ENCODE assay signal across 7 mouse cellular contexts in the genomic region with DNA sequence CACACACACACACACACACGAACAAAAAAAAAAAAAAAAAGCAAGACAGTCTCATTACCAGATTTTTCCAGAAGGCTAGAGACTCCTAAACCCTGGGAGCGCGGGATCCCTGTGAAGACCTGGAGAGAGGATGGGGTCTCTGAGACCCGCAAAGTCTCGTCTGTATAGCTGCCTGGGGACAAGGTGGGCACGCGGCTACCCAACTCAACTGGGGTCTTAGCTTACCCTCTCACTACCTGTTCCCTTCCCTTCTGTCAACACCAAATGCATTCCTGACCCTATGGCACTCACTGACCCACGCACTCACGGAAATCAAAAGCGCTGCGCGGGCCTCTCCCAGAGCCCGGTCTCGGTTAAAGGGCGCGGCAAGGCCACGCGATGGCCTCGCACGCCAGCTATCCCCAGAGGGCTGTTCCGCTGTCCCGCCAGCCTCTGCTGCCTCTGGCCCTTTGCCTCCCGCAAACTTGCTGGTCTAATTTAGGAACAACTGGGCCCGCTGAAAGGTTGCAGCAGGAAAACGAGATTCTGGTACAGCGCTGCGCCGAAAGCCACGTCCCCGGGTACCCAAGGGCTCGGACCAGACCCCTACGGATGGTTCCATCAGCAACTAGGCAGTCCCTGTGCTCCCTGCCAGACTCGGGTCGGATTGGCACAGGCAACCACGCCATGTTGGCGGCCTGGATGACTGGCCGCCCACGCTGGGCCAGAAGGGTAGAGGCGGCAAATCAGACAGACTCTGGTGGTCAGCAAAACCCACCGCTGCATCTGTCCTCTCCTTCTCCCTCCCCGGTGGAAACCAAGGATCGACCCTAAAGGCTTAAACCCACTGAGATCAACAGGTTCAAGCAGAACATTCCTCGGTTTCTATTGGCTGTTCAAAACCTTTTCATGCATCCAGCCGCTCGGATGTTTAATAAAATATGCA. TPM values are rescaled to one million over a fixed set of nuclear protein-coding genes. Genes with fewer than 3 reads are reported as not detected.
A peak's percentile ranks its signal among the peaks of the same experiment; 100 is the strongest.
DNase-seq lines count a peak whose midpoint lies in the region; ATAC-seq and TF ChIP-seq lines count a peak whose summit lies in the region.

No protein-coding gene starts in this region.

- peak; percentile 15 for DNase-seq in ES-CJ7 (ENCODE audit: low read depth, low spot score)
- peak; percentile 65 for DNase-seq in forebrain, embryonic 11.5 days (ENCODE audit: low spot score)
- no peak for DNase-seq in midbrain, postnatal 0 days (ENCODE audit: low spot score)
- DNase-seq in thymus, postnatal 14 days = no peak
- no peak for DNase-seq in left cerebral cortex, postnatal 14 days (ENCODE audit: low spot score in 2 of 2)

- H3K4me3 ChIP-seq in C2C12 (ENCODE audit: insufficient read depth, poor library complexity, severe bottlenecking) = peak overlapping the region; percentile 30
- H3K4me3 ChIP-seq in forebrain, embryonic 11.5 days (ENCODE audit: low read depth, low read length) = peak overlapping the region; percentile 15
- H3K4me3 ChIP-seq in hindbrain, embryonic 12.5 days = peak overlapping the region; percentile 47
- H3K4me3 ChIP-seq in midbrain, postnatal 0 days (ENCODE audit: low read depth, low read length) = peak overlapping the region; percentile 54

- H3K79me3 ChIP-seq in C2C12 (ENCODE audit: low read depth) = peaks cover 19% of the 10 kb centered on the region

- peaks cover 18% of the 10 kb centered on the region for H3K36me3 ChIP-seq in C2C12 (ENCODE audit: control insufficient read depth, insufficient read depth)
- H3K36me3 ChIP-seq in forebrain, embryonic 11.5 days (ENCODE audit: control insufficient read depth, insufficient read depth, low read length) = no peaks in the 10 kb centered on the region
- H3K36me3 ChIP-seq in hindbrain, embryonic 12.5 days = no peaks in the 10 kb centered on the region
- H3K36me3 ChIP-seq in midbrain, postnatal 0 days (ENCODE audit: insufficient read depth, low read length) = no peaks in the 10 kb centered on the region

- H3K79me2 ChIP-seq in C2C12 (ENCODE audit: control insufficient read depth, insufficient read depth) = peaks cover 51% of the 10 kb centered on the region

- peak overlapping the region; percentile 39 for H3K4me2 ChIP-seq in forebrain, embryonic 11.5 days (ENCODE audit: low read depth, low read length, severe bottlenecking)
- H3K4me2 ChIP-seq in hindbrain, embryonic 12.5 days (replicated peaks) = peak overlapping the region; percentile 38
- peak overlapping the region; percentile 54 for H3K4me2 ChIP-seq in midbrain, postnatal 0 days (ENCODE audit: low read depth, low read length, poor library complexity, severe bottlenecking)

- no peak for TF ChIP-seq CTCF in C2C12 (IDR thresholded peaks at IDR 0.05; ENCODE audit: control insufficient read depth, insufficient read depth, insufficient read length)
- no peak for TF ChIP-seq CTCF in midbrain, postnatal 0 days (IDR thresholded peaks at IDR 0.05)

- H3K4me1 ChIP-seq in forebrain, embryonic 11.5 days (replicated peaks; ENCODE audit: control insufficient read depth, insufficient read depth, low read length) = peaks cover 15% of the 10 kb centered on the region; the same call in 1 of the 2 replicates
- peaks cover 23% of the 10 kb centered on the region for H3K4me1 ChIP-seq in hindbrain, embryonic 12.5 days
- H3K4me1 ChIP-seq in midbrain, postnatal 0 days (ENCODE audit: insufficient read depth, low read length) = no peaks in the 10 kb centered on the region

- H3K9ac ChIP-seq in forebrain, embryonic 11.5 days (ENCODE audit: low read length) = no peak overlapping the region
- peak overlapping the region; percentile 47 for H3K9ac ChIP-seq in hindbrain, embryonic 12.5 days
- peak overlapping the region; percentile 29 for H3K9ac ChIP-seq in midbrain, postnatal 0 days (replicated peaks; ENCODE audit: low read length, poor library complexity, severe bottlenecking)

- H3K27me3 ChIP-seq in C2C12 (ENCODE audit: control insufficient read depth, insufficient read depth, insufficient read length) = no peaks in the 10 kb centered on the region
- peaks cover 80% of the 10 kb centered on the region for H3K27me3 ChIP-seq in forebrain, embryonic 11.5 days (ENCODE audit: control insufficient read depth, insufficient read depth, low read length)
- H3K27me3 ChIP-seq in hindbrain, embryonic 12.5 days = peaks cover 81% of the 10 kb centered on the region
- peaks cover 20% of the 10 kb centered on the region for H3K27me3 ChIP-seq in midbrain, postnatal 0 days (ENCODE audit: insufficient read depth, low read length)

- H3K27ac ChIP-seq in forebrain, embryonic 11.5 days (ENCODE audit: low read depth, low read length) = no peak overlapping the region
- peak overlapping the region; percentile 62 for H3K27ac ChIP-seq in hindbrain, embryonic 12.5 days
- H3K27ac ChIP-seq in midbrain, postnatal 0 days (ENCODE audit: low read depth, low read length) = peak overlapping the region; percentile 48

- no peak for ATAC-seq in forebrain, embryonic 11.5 days (replicated peaks; ENCODE audit: low FRiP score)
- ATAC-seq in hindbrain, embryonic 12.5 days (ENCODE audit: low FRiP score) = no peak
- 0 out of 2 replicates have a peak, but pooled peaks have one; percentile 22 for ATAC-seq in midbrain, postnatal 0 days (ENCODE audit: low FRiP score)

- WGBS in forebrain, embryonic 11.5 days = under 1% methylated on average over 45 of the region's 45 CpGs
- WGBS in hindbrain, embryonic 12.5 days = 1% methylated on average over 44 of the region's 45 CpGs
- WGBS in midbrain, postnatal 0 days = 2% methylated on average over 45 of the region's 45 CpGs

- intact Hi-C loops in left cerebral cortex, postnatal 14 days (cut with DNase I) = no loop called here

- H3K9me3 ChIP-seq in forebrain, embryonic 11.5 days (ENCODE audit: control insufficient read depth, low read length) = no peaks in the 10 kb centered on the region
- no peaks in the 10 kb centered on the region for H3K9me3 ChIP-seq in hindbrain, embryonic 12.5 days (replicated peaks)
- no peaks in the 10 kb centered on the region for H3K9me3 ChIP-seq in midbrain, postnatal 0 days (ENCODE audit: low read length)

- peak overlapping the region; percentile 85 for H3ac ChIP-seq in C2C12 (ENCODE audit: control insufficient read depth, insufficient read length, low read depth)

TF ChIP-seq in C2C12, 6 proteins besides CTCF, POLR2A, EP300 and RAD21:
- TF ChIP-seq MAX (IDR thresholded peaks at IDR 0.05) (peak; percentile 53), FOSL1 (IDR thresholded peaks at IDR 0.05; ENCODE audit: insufficient read depth, low read length, poor library complexity, severe bottlenecking) (no peak)

RNA-seq across cellular contexts. Expression of a gene that starts 2.5 kb away (rescaled TPM):
- 15.9 TPM for polyA plus RNA-seq in C2C12 (2012; fragmentation: generic; extraction: Trizol)
- 42.3 and 44.6 TPM in 2 replicates for polyA plus RNA-seq in forebrain, embryonic 11.5 days (2014; fragmentation: Nextera tagmentation; extraction: Ambion mirVana)
- polyA plus RNA-seq in hindbrain, embryonic 12.5 days (2016; fragmentation: Nextera tagmentation; extraction: Ambion mirVana) = 40.3 and 40.7 TPM in 2 replicates
- 37.5 and 39.6 TPM in 2 replicates for total RNA-seq in midbrain, postnatal 0 days (2014; rRNA removed)
- 37.7 and 39.3 TPM in 2 replicates for polyA plus RNA-seq in midbrain, postnatal 0 days (2015; fragmentation: Nextera tagmentation; extraction: Ambion mirVana)
- 10 to 100 TPM; 27.4 to 31.4 TPM for total RNA-seq in left cerebral cortex, postnatal 14 days (2021)

RNA-seq across cellular contexts. Expression of a gene that starts 2.9 kb away (rescaled TPM):
- 14.4 TPM for polyA plus RNA-seq in C2C12 (2012; fragmentation: generic; extraction: Trizol)
- 8.1 and 9.8 TPM in 2 replicates for polyA plus RNA-seq in forebrain, embryonic 11.5 days (2014; fragmentation: Nextera tagmentation; extraction: Ambion mirVana)
- polyA plus RNA-seq in hindbrain, embryonic 12.5 days (2016; fragmentation: Nextera tagmentation; extraction: Ambion mirVana) = 40.6 and 42.4 TPM in 2 replicates
- total RNA-seq in midbrain, postnatal 0 days (2014; rRNA removed) = 82.2 and 96.6 TPM in 2 replicates
- polyA plus RNA-seq in midbrain, postnatal 0 days (2015; fragmentation: Nextera tagmentation; extraction: Ambion mirVana) = 55.0 and 61.1 TPM in 2 replicates
- not detected for total RNA-seq in left cerebral cortex, postnatal 14 days (2021)

Comparison
In these comparisons a context has a peak if more than half of its experiments do, and no peak if none do; other contexts are left out.
1. DNase-seq: peak in ES-CJ7 (single experiment) and forebrain, embryonic 11.5 days (single experiment); none in midbrain, postnatal 0 days (single experiment), thymus, postnatal 14 days (single experiment) and left cerebral cortex, postnatal 14 days (0 of 2).
2. Peak in every context shown above with its lines, with median percentiles within 50 percentile points of each other: H3K4me3 ChIP-seq and H3K4me2 ChIP-seq.